Mouse (Mus musculus) brain, embryonic 14.5 days (tissue): ENCODE measurements around the gene Rpl6. TPM values are rescaled to one million over a fixed set of nuclear protein-coding genes. Genes with fewer than 3 reads are reported as not detected.

Source experiments
- DNase-seq: peaks from one replicate; pipeline ENCODE4 v3.0.0-alpha.2; 2011; ENCODE audit warnings: low read depth
- CTCF ChIP-seq: fragments of 200-500 bp; IDR thresholded peaks from 2 replicates; pipeline ENCODE4 v1.5.1; 2012; ENCODE audit warnings: inconsistent platforms, mild to moderate bottlenecking, moderate library complexity, borderline replicate concordance; ENCODE audit not compliant: insufficient read depth, insufficient read length; ENCODE audit errors: extremely low read depth
- POLR2A ChIP-seq: fragments of 200-500 bp; IDR thresholded peaks from 2 replicates; pipeline ENCODE4 v1.6.1; 2012; ENCODE audit warnings: mild to moderate bottlenecking, inconsistent platforms, borderline replicate concordance; ENCODE audit not compliant: poor library complexity, insufficient read depth, insufficient read length, severe bottlenecking; ENCODE audit errors: extremely low read depth
- polyA plus RNA-seq: library from polyadenylated mRNA; depleted of rRNA; stranded (reverse); fragments of >200 nt; gene quantifications from 2 replicates; pipeline ENCODE4 v1.2.3, GENCODE M21; 2012

Gene Rpl6
- polyA plus RNA-seq, 1 experiment = 680 TPM

GRCm38 (mm10) chr5:121239846-121240245 is 35.6 kb downstream of the Rpl6 start:
- DNase-seq = peak; percentile 85
- no peak for TF ChIP-seq POLR2A
- TF ChIP-seq CTCF = no peak

DNA sequence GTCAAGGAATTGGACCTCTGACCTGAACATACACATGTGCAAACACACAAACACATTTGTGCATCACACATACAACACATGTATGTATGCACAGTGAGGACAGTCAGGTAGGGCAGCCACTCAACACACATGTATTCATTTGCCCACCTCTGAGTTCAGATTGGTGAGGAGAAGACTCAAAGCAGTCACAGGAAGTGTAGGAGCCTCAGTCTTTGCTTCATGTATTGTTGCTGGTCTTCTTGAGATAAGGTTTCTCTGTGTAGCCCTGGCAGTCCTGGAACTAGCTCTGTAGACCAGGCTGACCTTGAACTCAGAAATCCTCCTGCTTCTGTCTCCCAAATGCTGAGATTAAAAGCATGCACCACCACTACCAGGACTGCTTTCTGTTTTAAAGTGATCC is 36.9 kb downstream of the Rpl6 start:
- DNase-seq = no peak
- TF ChIP-seq POLR2A = no peak
- no peak for TF ChIP-seq CTCF

GRCm38 (mm10) chr5:121242261-121242660 is 38.0 kb downstream of the Rpl6 start:
- TF ChIP-seq CTCF (no peak), POLR2A (no peak)

GRCm38 (mm10) chr5:121242701-121243100 is 38.4 kb downstream of the Rpl6 start:
- DNase-seq = no peak
- TF ChIP-seq CTCF (no peak), POLR2A (no peak)

More at GRCm38 (mm10) chr5:121242261-121242660, 38.0 kb downstream of the Rpl6 start:
- DNase-seq = no peak

DNA sequence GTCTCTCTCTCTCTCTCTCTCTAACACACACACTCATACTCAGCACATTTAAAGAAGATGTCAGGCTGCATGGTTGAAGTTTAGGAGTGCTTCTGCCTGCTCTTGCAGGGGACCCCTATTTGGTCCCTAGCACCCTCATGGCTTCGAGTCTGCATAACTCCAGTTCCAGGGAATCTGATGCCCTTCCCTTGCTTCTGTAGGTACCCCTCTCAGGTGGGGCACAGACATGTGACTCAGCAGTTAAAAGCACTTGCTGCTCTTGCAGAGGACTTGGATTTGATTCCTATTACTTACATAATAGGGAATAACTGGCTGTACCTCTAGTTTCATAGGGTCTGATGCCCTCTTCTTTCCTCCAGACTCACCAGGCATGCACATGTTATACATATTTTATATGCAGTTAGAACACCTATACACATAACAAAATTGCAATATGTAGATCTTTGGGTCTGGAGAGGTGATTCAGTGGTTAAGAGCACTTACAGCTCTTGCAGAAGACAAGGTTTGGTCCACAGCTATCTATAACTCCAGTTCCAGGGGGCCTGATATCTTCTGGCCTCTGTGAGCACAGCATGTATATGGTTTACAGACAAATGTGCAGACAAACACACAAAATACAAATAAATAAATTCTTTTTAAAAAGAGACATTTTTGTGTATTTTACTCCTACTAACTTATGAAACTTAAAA is 39.5 kb downstream of the Rpl6 start:
- no peak for DNase-seq
- TF ChIP-seq POLR2A (no peak), CTCF (no peak)

DNA sequence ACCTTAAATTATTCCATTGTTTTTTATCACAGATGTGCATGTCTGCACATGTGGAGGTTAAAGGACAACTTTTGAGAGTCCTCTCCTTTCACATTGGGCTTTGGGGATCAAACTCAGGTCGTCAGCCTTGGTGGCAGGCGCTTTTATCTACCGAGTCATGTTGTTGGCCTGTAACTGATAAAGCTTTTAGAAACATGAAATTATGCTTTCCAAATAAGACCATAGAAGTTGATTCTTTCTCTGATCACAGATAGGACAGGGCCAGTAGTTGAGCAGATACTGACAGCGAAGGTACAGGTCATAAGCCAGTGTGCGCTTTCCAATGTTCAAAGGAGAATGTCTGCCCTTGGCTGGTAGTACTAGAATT is 40.1 kb downstream of the Rpl6 start:
- no peak for DNase-seq
- no peak for TF ChIP-seq POLR2A
- TF ChIP-seq CTCF = no peak

- TF ChIP-seq CTCF (no peak), POLR2A (no peak)
- DNase-seq = no peak
Measured at GRCm38 (mm10) chr5:121245201-121245600, 40.9 kb downstream of the Rpl6 start.

GRCm38 (mm10) chr5:121248766-121249394 is 44.6 kb downstream of the Rpl6 start:
- DNase-seq = no peak
- TF ChIP-seq POLR2A (no peak), CTCF (no peak)

DNA sequence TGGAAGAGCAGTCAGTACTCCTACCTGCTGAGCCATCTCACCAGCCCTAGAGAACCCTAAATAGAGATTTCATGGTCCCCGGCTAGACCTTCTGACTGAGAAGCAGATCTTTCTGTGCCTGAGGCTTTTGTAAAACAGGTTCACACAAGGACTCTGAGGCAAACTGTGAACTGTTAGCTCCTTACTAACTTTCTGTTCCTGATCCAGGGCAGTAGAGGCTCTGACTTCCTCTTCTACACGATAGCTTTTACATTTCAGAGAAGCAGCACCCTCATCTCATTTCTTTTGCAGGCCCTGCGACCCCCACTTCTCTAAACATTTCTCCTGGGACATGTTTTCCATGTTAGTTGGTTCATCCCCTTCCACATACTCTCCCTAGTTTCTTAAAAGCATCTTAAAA is 45.4 kb downstream of the Rpl6 start:
- TF ChIP-seq CTCF (no peak), POLR2A (no peak)
- DNase-seq = no peak

- DNase-seq = no peak
- no peak for TF ChIP-seq CTCF
- no peak for TF ChIP-seq POLR2A
Measured at GRCm38 (mm10) chr5:121251813-121252212, 47.5 kb downstream of the Rpl6 start.

- DNase-seq = peak; percentile 19
- no peak for TF ChIP-seq POLR2A
Measured at GRCm38 (mm10) chr5:121253816-121254497, 49.7 kb downstream of the Rpl6 start.
